Mouse (Mus musculus): ENCODE measurements around the gene Fig4.

DNA sequence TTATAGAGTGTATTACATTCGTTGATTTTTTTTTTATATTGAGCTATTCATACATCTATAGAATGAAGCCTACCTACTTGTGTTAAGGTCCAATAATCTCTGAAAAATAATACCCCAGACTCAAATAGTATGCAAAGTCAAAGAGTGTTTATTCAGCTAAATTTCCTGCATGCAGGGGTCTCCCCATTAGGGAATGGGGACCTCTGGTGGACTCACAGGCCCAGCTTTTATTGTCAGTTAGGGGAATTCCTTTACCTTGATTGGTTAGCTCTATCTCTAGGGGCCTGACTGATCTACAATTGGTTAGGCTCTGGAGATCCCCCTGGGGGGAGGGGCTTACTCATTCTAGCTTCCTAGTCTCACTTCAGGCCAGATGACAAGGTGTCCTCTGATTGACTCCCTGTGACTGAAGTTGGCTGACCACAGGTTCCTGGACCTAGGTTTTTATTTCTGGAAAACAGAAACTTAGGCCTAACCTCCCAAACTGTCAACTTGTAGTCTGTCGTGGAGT lies 29.5 kb upstream of the Fig4 start:
- TF ChIP-seq POLR2A (IDR thresholded peaks at IDR 0.05; ENCODE audit: insufficient read depth, low read depth, low read length), result no peak
- no peak for TF ChIP-seq CTCF (IDR thresholded peaks at IDR 0.05; ENCODE audit: insufficient read depth, low read depth, low read length)

Measured in olfactory bulb, adult 2 months (tissue).